Mouse (Mus musculus) myocyte (in vitro differentiated cells): ENCODE results near the gene Derl3.

Experiments
- CEBPB ChIP-seq: IDR thresholded peaks from 2 replicates; pipeline ENCODE4 v1.6.1; 2011; ENCODE audit warnings: mild to moderate bottlenecking, moderate library complexity; ENCODE audit not compliant: poor library complexity, insufficient read depth, severe bottlenecking
- E2F4 ChIP-seq: IDR thresholded peaks from one replicate; pipeline ENCODE4 v1.6.1; 2011; ENCODE audit warnings: mild to moderate bottlenecking, control low read depth, moderate library complexity; ENCODE audit not compliant: insufficient read depth
- MAX ChIP-seq: IDR thresholded peaks from one replicate; pipeline ENCODE4 v1.6.1; 2011; ENCODE audit warnings: low read depth, mild to moderate bottlenecking, control low read depth
- MYOD1 ChIP-seq, 3 experiments: IDR thresholded peaks; one replicate each; pipeline ENCODE4 v1.6.1; 2011; ENCODE audit warnings: control low read depth in 2 of 3, low read depth in 2 of 3, mild to moderate bottlenecking in 2 of 3, moderate library complexity in 1 of 3; ENCODE audit not compliant: insufficient read length in 2 of 3, control insufficient read depth in 1 of 3
- MYOG ChIP-seq, 3 experiments: IDR thresholded peaks; one replicate each; pipeline ENCODE4 v1.6.1; 2011; ENCODE audit warnings: control low read depth in 2 of 3, low read depth in 2 of 3, mild to moderate bottlenecking in 2 of 3; ENCODE audit not compliant: insufficient read length in 2 of 3, control insufficient read depth in 1 of 3, insufficient read depth in 1 of 3
- POLR2A ChIP-seq: IDR thresholded peaks from one replicate; pipeline ENCODE4 v1.6.1; 2011; ENCODE audit warnings: low read depth, mild to moderate bottlenecking, control low read depth, moderate library complexity; ENCODE audit not compliant: insufficient read length
- POLR2AphosphoS2 ChIP-seq: IDR thresholded peaks from one replicate; pipeline ENCODE4 v1.6.1; 2011; ENCODE audit warnings: low read depth, control low read depth; ENCODE audit not compliant: insufficient read length
- REST ChIP-seq: IDR thresholded peaks from one replicate; pipeline ENCODE4 v1.6.1; 2011; ENCODE audit warnings: mild to moderate bottlenecking, control low read depth, moderate library complexity; ENCODE audit not compliant: insufficient read depth, insufficient read length
- SRF ChIP-seq: IDR thresholded peaks from one replicate; pipeline ENCODE4 v1.6.1; 2011; ENCODE audit warnings: low read depth; ENCODE audit not compliant: control insufficient read depth, insufficient read length
- TCF12 ChIP-seq: IDR thresholded peaks from one replicate; pipeline ENCODE4 v1.6.1; 2011; ENCODE audit warnings: mild to moderate bottlenecking, control low read depth; ENCODE audit not compliant: poor library complexity, insufficient read depth, severe bottlenecking
- USF1 ChIP-seq: IDR thresholded peaks from one replicate; pipeline ENCODE4 v1.6.1; 2011; ENCODE audit warnings: low read depth, mild to moderate bottlenecking, control low read depth, moderate library complexity

- TF ChIP-seq POLR2A (no peak), SRF (no peak), MAX (no peak), USF1 (no peak), CEBPB (no peak), E2F4 (no peak), REST (no peak), MYOG (IDR thresholded peaks at IDR 0.05; ENCODE audit: control insufficient read depth in 1 of 3, insufficient read depth in 1 of 3, insufficient read length in 2 of 3, low read depth in 2 of 3) (no peak), POLR2AphosphoS2 (no peak), MYOD1 (IDR thresholded peaks at IDR 0.05; ENCODE audit: control insufficient read depth in 1 of 3, insufficient read length in 2 of 3, low read depth in 2 of 3) (no peak), TCF12 (no peak)
Measured at GRCm38 (mm10) chr10:75845306-75845930, 47.8 kb upstream of the Derl3 start.
